Mouse (Mus musculus) lung, postnatal 14 days (tissue): Measurements from ENCODE around the gene Sbk3.
A peak's percentile ranks its signal among the peaks of the same experiment; 100 is the strongest.

ENCODE experiments used
- DNase-seq: peaks from one replicate; pipeline ENCODE4 v3.0.0; 2021

Sbk3 gene

GRCm38 (mm10) chr7:4926849-4927248, 44.1 kb downstream of the Sbk3 start:
- DNase-seq: no peak

DNA sequence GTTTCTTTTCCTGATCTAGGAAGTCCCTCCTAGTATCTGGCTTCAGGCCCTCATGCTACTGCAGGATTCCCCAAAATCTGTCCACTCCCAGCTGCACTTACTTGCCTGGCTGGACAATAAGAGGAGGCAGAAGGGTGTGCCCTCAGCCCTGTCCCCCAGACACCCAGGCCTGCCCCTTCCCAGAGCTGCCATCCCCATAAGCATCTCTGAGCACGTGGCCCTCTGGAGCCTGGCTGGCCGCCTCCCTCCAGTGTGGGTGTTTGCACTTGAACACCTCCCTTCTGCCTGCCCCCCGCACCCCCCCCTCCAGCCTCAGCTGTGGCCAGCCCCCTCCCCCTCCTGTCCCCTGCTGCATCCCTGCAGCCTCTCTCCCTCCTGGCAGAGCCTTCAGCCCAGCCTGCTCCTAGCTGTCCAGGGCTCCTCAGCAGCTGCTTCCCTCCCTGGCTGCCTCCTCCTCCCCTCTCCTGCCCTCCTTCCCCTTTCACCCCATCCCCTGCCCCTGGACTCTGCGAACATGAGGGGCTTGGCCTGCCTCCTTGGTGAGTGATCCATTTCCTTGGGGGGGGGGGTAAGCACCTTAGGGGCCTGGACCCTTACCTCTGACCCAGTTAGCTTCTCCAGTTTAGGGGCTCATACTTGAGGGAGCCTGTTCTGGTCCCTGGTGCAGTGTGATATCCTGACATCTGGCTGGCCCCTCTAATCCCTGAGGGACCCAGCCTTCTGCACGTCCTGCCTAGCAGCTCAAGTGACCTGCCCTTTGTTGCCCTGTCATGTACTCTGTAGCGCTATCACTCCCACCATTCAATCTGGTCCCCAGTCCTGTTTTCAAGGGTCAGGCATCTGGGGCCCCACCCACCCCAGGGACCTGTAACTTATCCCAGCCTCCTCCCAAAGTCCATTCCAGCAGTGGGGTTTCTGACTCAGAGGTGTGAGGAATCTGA, 45.3 kb downstream of the Sbk3 start, which contains the start of gene Ssc5d:
Ssc5d (plus strand) TSS at position 345 of the 941 bp plus-strand sequence.
- peak; percentile 51 for DNase-seq

DNA sequence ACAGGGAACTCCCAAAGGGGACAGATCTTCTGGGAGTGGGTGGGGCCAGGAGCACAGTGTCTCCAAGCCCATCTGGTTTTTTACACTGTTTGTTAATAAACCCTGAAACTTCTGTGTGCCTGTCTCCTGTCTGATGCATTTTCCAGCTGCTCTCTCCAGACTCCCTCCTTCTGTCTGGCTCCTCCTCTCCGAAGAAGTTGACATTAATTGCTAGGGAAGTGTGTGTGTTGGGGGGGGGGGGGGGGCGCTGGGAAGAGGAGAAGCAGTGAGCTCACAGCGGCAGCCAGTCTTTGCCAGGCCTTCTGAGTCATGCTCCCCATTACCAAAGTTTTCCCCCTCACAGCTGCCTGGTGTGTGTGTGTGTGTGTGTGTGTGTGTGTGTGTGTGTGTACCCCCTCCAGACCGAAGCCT, 46.1 kb downstream of the Sbk3 start:
- DNase-seq: peak; percentile 50

- DNase-seq: no peak
Observed at GRCm38 (mm10) chr7:4924483-4924882, 46.5 kb downstream of the Sbk3 start.

DNA sequence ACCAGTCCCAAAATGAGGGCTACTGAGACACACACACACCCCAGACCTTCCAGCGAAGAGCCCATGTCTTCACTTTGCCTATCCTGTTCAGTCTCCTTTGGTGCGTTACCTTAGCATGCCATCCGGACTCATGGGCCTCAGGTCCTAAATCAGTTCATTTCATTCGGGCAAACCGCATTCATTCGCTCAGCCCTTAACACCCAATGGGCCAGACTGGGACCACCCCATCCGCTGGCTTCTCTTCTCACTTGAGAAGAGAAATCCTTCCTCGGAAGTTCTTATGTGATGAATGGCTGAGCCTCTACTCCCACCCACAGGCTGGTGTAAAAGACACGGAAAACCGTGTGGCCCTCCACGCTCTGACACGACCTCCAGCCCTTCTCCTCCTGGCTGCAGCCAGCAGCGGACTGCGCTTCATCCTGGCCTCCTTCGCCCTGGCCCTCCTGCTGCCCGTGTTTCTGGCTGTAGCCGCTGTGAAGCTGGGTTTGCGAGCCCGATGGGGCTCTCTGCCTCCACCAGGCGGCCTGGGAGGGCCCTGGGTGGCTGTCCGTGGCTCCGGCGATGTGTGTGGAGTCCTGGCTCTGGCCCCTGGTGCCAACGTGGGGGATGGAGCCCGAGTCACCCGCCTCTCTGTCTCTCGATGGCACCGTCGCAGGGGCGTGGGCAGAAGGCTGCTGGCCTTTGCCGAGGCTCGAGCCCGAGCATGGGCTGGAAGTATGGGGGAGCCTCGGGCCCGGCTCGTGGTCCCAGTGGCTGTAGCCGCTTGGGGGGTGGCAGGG, 47.2 kb downstream of the Sbk3 start:
- peak; percentile 41 for DNase-seq

- DNase-seq: no peak
Observed at GRCm38 (mm10) chr7:4922931-4923565, 47.9 kb downstream of the Sbk3 start.

GRCm38 (mm10) chr7:4922508-4922907, 48.5 kb downstream of the Sbk3 start:
- peak; percentile 59 for DNase-seq

DNA sequence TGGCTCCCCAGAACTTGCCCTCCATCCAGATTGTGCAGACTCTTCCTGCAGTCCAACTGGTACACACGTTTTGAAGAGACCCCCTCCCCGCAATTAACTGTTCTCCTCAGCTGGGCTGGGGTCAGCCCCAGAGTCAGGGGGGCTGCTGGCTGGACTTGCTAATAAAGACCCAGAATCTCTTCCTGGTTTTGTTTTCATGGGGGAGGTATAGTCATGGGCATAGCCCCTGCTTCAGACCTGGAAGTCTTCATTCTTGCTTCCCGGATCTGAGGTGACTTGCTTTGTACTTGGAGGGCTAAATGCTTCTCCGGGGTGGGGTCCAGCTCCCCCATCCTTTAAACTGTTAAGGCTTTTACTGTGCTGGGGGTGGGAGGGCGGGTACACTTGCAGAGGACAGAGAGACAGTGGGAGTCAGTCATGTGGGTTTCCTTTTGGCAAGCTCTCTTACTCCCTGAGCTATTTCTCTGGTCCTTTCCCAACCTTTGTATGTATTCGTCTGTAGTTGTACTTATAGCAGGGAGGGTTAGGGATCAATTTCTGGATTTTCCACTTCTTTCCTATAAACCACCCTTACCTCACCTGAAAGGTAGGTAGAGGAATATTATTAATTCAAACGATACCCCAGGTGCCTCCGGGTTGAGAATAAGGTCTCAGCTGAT, 49.0 kb downstream of the Sbk3 start, which contains the start of gene Nat14:
Nat14 (plus strand) TSS at position 205 of the 659 bp plus-strand sequence.
- DNase-seq: no peak

DNA sequence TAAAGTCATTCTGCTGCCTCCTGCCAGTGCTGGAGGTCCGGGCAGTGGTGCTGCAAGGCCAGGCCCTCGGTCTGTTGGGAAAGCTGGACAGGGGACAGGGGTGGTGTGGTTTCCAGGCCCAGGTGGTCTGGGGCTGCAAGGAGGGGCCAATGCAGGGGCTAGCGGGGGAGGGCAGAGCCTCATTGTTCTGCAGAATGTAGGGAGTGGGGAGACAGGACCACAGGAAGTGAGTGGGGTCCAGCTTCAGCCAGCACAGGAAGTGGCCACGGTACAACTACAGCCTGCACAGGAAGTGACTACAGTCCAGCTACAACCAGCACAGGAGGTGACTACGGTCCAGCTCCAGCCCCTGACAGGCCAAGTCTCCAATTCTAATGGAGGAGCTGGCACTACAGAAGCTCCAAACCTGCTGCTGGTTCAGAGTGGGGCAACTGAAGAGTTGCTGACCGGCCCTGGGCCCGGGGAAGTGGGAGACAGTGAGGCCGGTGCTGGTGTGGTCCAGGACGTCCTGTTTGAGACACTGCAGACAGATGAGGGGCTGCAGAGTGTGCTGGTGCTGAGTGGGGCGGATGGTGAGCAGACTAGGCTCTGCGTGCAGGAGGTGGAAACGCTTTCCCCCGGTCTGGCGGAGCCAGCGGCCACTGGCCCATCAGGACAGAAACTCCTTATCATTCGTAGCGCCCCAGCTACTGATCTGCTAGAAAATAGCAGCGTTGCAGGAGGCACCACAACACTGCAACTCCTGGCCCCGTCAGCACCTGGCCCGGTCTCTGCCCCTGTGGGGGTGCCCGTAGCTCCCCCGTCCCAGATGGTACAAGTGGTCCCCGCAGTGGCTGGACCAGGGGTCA, 49.8 kb downstream of the Sbk3 start:
- no peak for DNase-seq

- no peak for DNase-seq
Observed at GRCm38 (mm10) chr7:4920496-4920895, 50.5 kb downstream of the Sbk3 start.

GRCm38 (mm10) chr7:4919971-4920370, 51.0 kb downstream of the Sbk3 start:
- DNase-seq: no peak

GRCm38 (mm10) chr7:4919096-4919495, 51.9 kb downstream of the Sbk3 start:
- DNase-seq: no peak

DNA sequence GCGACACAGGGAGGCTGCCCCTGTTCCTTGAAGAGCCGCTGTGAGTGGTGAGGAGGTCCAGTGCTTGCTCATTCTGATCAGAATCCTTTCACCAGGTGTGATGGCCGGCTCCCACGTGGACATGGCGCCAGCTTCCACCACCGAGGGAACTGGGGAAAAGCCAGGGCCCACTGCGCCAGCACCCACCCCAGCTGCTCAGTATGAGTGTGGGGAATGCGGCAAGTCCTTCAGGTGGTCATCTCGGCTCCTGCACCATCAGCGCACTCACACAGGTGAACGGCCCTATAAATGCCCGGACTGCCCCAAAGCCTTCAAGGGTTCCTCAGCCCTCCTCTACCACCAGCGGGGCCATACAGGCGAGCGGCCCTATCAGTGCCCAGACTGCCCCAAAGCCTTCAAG, 52.3 kb downstream of the Sbk3 start:
- no peak for DNase-seq

GRCm38 (mm10) chr7:4917494-4917893, 53.5 kb downstream of the Sbk3 start:
- DNase-seq: no peak

DNA sequence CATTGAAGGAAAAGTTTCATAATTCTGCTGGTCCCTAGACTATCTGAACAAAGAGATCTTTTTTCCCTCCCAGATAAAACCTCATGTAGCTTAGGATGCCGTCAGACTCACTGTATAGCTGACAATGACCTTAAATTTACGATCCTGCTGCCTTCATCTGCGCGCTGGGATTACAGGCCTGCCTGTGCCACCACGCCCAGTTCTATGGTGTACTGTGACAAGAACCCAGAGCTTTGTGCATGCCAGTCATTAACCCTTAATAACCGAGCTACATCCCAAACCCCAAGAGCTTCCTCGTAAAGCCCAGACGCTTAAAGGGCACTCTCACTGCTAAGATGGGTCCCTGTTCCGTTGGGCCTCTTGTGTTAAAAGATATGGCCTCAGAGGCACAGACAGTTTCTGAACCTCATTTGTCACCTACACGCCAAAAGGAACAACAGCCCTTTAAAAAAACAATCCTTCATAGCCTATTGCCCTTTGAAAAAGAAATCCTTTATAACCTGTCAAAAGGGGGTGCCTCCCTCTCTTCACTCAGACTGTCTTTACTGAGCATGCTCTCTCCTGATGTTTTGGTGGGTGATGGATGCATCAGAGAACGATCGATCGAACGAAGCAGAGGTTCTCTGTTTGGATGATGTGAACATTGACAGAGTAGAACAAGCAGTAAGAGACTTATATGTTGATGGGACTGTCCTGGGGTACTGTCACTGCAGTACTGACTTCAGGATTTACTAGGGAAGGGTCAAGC, 55.1 kb downstream of the Sbk3 start:
- no peak for DNase-seq
